ENCODE assay signal across 13 mouse cellular contexts in the genomic region with DNA sequence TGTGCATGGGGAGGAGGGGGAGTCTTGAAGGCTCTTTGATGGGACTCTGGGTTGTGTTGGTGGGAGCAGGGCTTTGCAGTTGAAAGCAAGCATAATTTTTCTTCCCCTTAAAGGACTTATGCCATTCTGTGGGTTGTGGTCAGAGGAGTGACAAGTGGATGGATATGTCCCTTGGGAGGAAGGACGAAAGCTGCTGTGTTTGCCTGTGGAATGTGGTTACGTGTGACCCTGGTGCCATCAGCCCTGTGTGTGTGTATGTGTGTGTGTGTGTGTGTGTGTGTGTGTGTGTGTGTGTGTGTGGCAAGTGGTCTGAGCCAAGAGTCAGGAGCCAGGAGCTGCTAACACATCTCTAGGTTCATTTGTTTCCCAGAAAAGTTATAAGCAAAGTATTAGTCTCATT.
DNase-seq lines count a peak whose midpoint lies in the region; ATAC-seq lines count a peak whose summit lies in the region.
"Had no signal": no experiment of that assay in that cellular context is flagged by ENCODE, and none has a peak within 500 bp of the region (broad histone marks: within the 10 kb centered on the region; RNA-seq: fewer than 3 reads in every experiment).

No protein-coding gene starts in this region.

- no peaks in the 10 kb centered on the region for H3K36me3 ChIP-seq in kidney, embryonic 16.5 days (ENCODE audit: insufficient read depth, low read length)
- no peaks in the 10 kb centered on the region for H3K36me3 ChIP-seq in kidney, embryonic 14.5 days (ENCODE audit: control insufficient read depth, insufficient read depth, low read length)
- H3K36me3 ChIP-seq in liver, embryonic 16.5 days (ENCODE audit: control insufficient read depth, insufficient read depth) = no peaks in the 10 kb centered on the region
- H3K36me3 ChIP-seq: midbrain, embryonic 10.5 days had no signal

- no peak overlapping the region for H3K4me2 ChIP-seq in kidney, embryonic 16.5 days (replicated peaks; ENCODE audit: low read depth, low read length)
- no peak overlapping the region for H3K4me2 ChIP-seq in kidney, embryonic 14.5 days (replicated peaks; ENCODE audit: low read depth, low read length)
- peak overlapping the region; percentile 26; the same call in 1 of the 2 replicates for H3K4me2 ChIP-seq in liver, embryonic 16.5 days (ENCODE audit: low read depth, low read length)

- H3K9me3 ChIP-seq in kidney, embryonic 16.5 days (ENCODE audit: low read length) = no peaks in the 10 kb centered on the region
- no peaks in the 10 kb centered on the region for H3K9me3 ChIP-seq in kidney, embryonic 14.5 days (ENCODE audit: control insufficient read depth, low read length)
- H3K9me3 ChIP-seq in liver, embryonic 16.5 days (replicated peaks; ENCODE audit: control insufficient read depth, low read length) = no peaks in the 10 kb centered on the region
- H3K9me3 ChIP-seq: midbrain, embryonic 10.5 days had no signal

- H3K27me3 ChIP-seq in kidney, embryonic 16.5 days (ENCODE audit: insufficient read depth, low read length) = 0 out of 2 replicates have a peak, but pooled peaks cover 2% of the 10 kb centered on the region
- 0 out of 2 replicates have a peak, but pooled peaks cover 2% of the 10 kb centered on the region for H3K27me3 ChIP-seq in kidney, embryonic 14.5 days (ENCODE audit: control insufficient read depth, insufficient read depth, low read length)
- H3K27me3 ChIP-seq in liver, embryonic 16.5 days (ENCODE audit: control insufficient read depth, insufficient read depth, low read depth, low read length) = no peaks in the 10 kb centered on the region; the same call in 1 of the 2 replicates

- no peak overlapping the region for H3K4me3 ChIP-seq in kidney, embryonic 16.5 days (ENCODE audit: low read length)
- H3K4me3 ChIP-seq in kidney, embryonic 14.5 days (ENCODE audit: low read length) = no peak overlapping the region
- no peak overlapping the region for H3K4me3 ChIP-seq in liver, embryonic 16.5 days (ENCODE audit: low read depth, low read length)
- H3K4me3 ChIP-seq: layer of hippocampus, adult 2 months; midbrain, embryonic 10.5 days had no signal

- peak; percentile 32 for DNase-seq in adrenal gland, postnatal 10 days
- no peak for DNase-seq in lung, adult 18-20 months
- no peak for DNase-seq in spleen, postnatal 10 days (ENCODE audit: low spot score in 2 of 2)
- DNase-seq: heart, adult 18-20 months; heart, postnatal 10 days; lung, adult 2 months; thymus, postnatal 4 days had no signal

- WGBS in kidney, embryonic 16.5 days = 42% methylated on average over 2 of the region's 2 CpGs
- WGBS in kidney, embryonic 14.5 days = 38% methylated on average over 2 of the region's 2 CpGs
- WGBS in liver, embryonic 16.5 days (ENCODE audit: insufficient replicate concordance) = 18% methylated on average over 2 of the region's 2 CpGs

- H3K9ac ChIP-seq in kidney, embryonic 16.5 days (replicated peaks; ENCODE audit: low read length) = 0 out of 2 replicates have a peak overlapping the region, but pooled peaks have one; percentile 4
- H3K9ac ChIP-seq in kidney, embryonic 14.5 days (ENCODE audit: low read depth, low read length) = no peak overlapping the region
- peak overlapping the region; percentile 28; the same call in 1 of the 2 replicates for H3K9ac ChIP-seq in liver, embryonic 16.5 days (ENCODE audit: low read depth, low read length)

- H3K4me1 ChIP-seq in kidney, embryonic 16.5 days (ENCODE audit: insufficient read depth, low read length) = peaks cover 33% of the 10 kb centered on the region
- peaks cover 18% of the 10 kb centered on the region; the same call in 1 of the 2 replicates for H3K4me1 ChIP-seq in kidney, embryonic 14.5 days (ENCODE audit: control insufficient read depth, insufficient read depth, low read length)
- peaks cover 24% of the 10 kb centered on the region for H3K4me1 ChIP-seq in liver, embryonic 16.5 days (ENCODE audit: control insufficient read depth, low read depth, low read length)

- no peak for ATAC-seq in kidney, embryonic 16.5 days (ENCODE audit: low FRiP score, low TSS enrichment)
- ATAC-seq in kidney, embryonic 14.5 days (ENCODE audit: low FRiP score, low TSS enrichment) = no peak
- 0 out of 2 replicates have a peak, but pooled peaks have one; percentile 15 for ATAC-seq in erythroblast, adult 5-6 weeks (replicated peaks; ENCODE audit: low FRiP score, poor library complexity, severe bottlenecking)
- no peak for ATAC-seq in liver, embryonic 16.5 days (ENCODE audit: low read depth)

- H3K27ac ChIP-seq in kidney, embryonic 16.5 days (ENCODE audit: low read length) = peak overlapping the region; percentile 58; the same call in 1 of the 2 replicates
- H3K27ac ChIP-seq in kidney, embryonic 14.5 days (ENCODE audit: low read depth, low read length) = no peak overlapping the region
- H3K27ac ChIP-seq in liver, embryonic 16.5 days (ENCODE audit: low read length) = peak overlapping the region; percentile 64
- H3K27ac ChIP-seq: layer of hippocampus, adult 2 months; midbrain, embryonic 10.5 days had no signal
